Mouse (Mus musculus) left cerebral cortex, adult 2 months (tissue): ENCODE results near the gene Sstr2. TPM values are rescaled to one million over a fixed set of nuclear protein-coding genes. Genes with fewer than 3 reads are reported as not detected.

Experiments used
- DNase-seq, 2 experiments: peaks; one replicate each; pipeline ENCODE4 v3.0.0; 2021 to 2022; ENCODE audit warnings: low spot score in 2 of 2, mixed read lengths in 1 of 2; ENCODE audit errors: extremely low spot score in 1 of 2
- H3K27ac ChIP-seq: fragments of 200-600 bp; 2 replicates; pipeline ENCODE4 v1.8.1; 2022
- H3K4me3 ChIP-seq: fragments of 200-600 bp; 2 replicates; pipeline ENCODE4 v1.8.1; 2022
- CTCF ChIP-seq: fragments of 200-600 bp; IDR thresholded peaks from 2 replicates; pipeline ENCODE4 v1.8.1; 2022; ENCODE audit warnings: antibody characterized with exemption, mild to moderate bottlenecking, moderate library complexity
- intact Hi-C: fragments of 180-260 bp; cut with DNase I; formaldehyde crosslinking; loops from one replicate; pipeline ENCODE4 v1.15.1; 2025
- total RNA-seq, 2 experiments: library from RNA; stranded (reverse); gene quantifications; 2 replicates each; pipeline ENCODE4 v1.2.3; 2021

Sstr2 gene
- total RNA-seq, 2 experiments from 2014 or later, result 30.4 to 33.8 TPM

- TF ChIP-seq CTCF, result no peak
- Histone ChIP-seq H3K27ac (no peak overlapping the region), H3K4me3 (no peak overlapping the region)
- intact Hi-C loops, result no loop called here
- no peak for DNase-seq
These were observed 11.6 kb upstream of the Sstr2 start for GRCm38 (mm10) chr11:113607556-113607955.

GRCm38 (mm10) chr11:113609581-113609980 is 9.6 kb upstream of the Sstr2 start:
- no peak for DNase-seq
- intact Hi-C loops, result no loop called here
- Histone ChIP-seq H3K4me3 (no peak overlapping the region), H3K27ac (no peak overlapping the region)
- no peak for TF ChIP-seq CTCF

DNA sequence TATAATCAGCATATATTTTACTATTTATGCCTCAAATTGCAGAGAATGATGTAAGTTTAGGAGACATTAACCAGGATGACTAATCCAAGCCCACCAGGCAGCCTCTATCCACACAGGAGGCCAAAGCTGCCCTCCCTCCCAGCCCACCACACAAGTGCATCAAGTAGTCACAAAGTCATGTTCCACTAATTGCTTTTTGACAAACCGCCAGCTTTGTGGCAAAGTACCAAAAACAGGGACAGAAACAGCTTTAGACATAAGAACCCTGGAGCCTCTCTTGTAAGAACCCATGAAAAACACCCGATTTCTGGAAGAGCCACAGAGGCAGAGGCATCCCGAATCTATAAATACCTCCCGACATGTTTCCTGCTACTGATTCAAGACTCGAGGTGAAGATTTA is 8.9 kb upstream of the Sstr2 start:
- intact Hi-C loops, result loop anchor here (5.0 to 10.0 kb wide), 3 partner anchors 43 to 435 kb away; no protein-coding TSS in a partner anchor
- no peak for TF ChIP-seq CTCF
- Histone ChIP-seq H3K27ac (no peak overlapping the region), H3K4me3 (no peak overlapping the region)
- DNase-seq, result no peak

GRCm38 (mm10) chr11:113611112-113611646 is 8.0 kb upstream of the Sstr2 start:
- Histone ChIP-seq H3K27ac (peak overlapping the region; percentile 45), H3K4me3 (no peak overlapping the region)
- TF ChIP-seq CTCF, result no peak
- DNase-seq, result no peak
- intact Hi-C loops, result loop anchor here (5.0 to 10.0 kb wide), 3 partner anchors 44 to 436 kb away; no protein-coding TSS in a partner anchor

GRCm38 (mm10) chr11:113611664-113612611 is 7.2 kb upstream of the Sstr2 start:
- DNase-seq, result peak in 1 of 2 experiments; percentile 53
- Histone ChIP-seq H3K4me3 (no peak overlapping the region; the same call in 1 of the 2 replicates), H3K27ac (peak overlapping the region; percentile 45)
- intact Hi-C loops, result loop anchor here (1.0 to 10.0 kb wide), 4 partner anchors 45 to 437 kb away; no protein-coding TSS in a partner anchor
- peak; percentile 85 for TF ChIP-seq CTCF

DNA sequence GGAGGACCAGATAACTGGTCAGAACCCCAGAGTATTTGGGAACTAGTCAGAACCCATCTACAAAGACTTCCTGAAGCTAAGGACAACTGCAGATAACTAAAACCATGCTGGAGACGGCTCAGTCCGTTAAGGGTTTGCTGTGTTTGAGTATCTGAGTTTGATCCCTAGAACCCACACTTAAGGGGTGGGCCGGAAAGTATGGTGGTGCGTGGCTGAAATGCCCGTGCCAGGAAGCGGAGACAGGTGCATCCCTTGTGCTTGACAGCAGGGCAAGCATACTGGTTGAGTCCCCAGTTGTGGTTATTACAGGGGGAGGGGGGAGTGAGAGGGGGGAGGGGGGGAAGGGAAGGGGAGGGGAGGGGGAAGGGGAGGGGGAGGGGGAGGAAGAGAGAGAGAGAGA is 4.7 kb upstream of the Sstr2 start:
- DNase-seq, result no peak
- no peak for TF ChIP-seq CTCF
- H3K4me3 ChIP-seq, result no peak overlapping the region
- intact Hi-C loops, result loop anchor here (5.0 to 10.0 kb wide), 3 partner anchors 47 to 440 kb away; no protein-coding TSS in a partner anchor
- no peak overlapping the region for H3K27ac ChIP-seq

GRCm38 (mm10) chr11:113617132-113617911 is 1.8 kb upstream of the Sstr2 start:
- Histone ChIP-seq H3K4me3 (no peak overlapping the region), H3K27ac (no peak overlapping the region)
- DNase-seq, result peak; percentile 54 to 64
- intact Hi-C loops, result loop anchor here (2.0 to 10.0 kb wide), 4 partner anchors 100 to 443 kb away; no protein-coding TSS in a partner anchor
- peak; percentile 67 for TF ChIP-seq CTCF

DNA sequence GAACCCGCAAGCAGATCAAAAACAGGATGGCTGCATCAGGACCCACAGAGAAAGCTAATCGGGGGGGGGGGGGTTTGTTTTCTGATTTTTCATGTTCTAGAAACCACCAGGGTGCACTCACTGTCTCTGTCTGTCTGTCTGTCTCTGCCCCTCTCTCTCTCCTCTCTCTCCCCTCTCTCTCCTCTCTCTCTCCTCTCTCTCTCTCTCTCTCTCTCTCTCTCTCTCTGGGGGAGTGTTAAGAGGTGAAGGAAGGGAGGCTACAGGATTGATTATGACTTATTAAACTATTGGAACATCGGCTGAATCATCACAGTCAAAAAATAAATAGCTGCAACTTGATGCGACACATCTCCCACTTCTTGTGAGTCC is 855 bp upstream of the Sstr2 start:
- TF ChIP-seq CTCF, result no peak
- no peak for DNase-seq
- H3K27ac ChIP-seq, result no peak overlapping the region; the same call in 1 of the 2 replicates
- H3K4me3 ChIP-seq, result peak overlapping the region; percentile 60
- intact Hi-C loops, result loop anchor here (5.0 to 10.0 kb wide), 3 partner anchors 101 to 443 kb away; no protein-coding TSS in a partner anchor

DNA sequence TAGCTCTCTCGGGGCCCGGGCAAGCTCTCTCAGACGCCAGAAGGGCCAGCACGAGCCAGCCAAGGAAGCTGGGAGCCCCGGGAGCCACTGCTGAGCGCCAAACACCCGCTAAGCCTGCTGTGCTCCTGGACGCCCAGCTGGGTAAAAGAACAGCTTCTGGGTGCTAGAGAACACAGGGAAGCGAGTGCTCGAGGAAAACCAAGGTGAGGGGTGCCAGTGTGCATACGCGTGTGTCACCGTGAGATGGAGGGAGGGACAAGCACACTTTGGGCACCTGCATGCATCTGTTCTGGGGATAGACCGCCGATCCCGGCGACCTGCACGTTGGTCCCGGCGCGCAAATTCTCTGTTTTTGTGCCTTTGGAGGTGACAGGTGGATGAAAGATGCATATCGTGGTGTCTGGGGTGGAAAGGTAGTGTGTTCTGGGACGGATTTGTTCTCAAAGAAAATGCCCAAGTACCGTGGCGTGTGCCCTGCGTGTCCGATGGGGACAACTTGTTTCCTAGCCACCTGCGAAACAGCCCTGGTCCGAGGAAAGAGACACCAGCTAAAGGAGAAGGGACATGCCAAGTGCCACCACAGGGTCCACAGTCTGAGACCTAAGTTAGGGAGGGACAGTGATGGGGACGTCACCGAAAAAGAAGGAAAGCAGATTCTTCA is 408 bp downstream of the Sstr2 start:
- H3K4me3 ChIP-seq, result peak overlapping the region; percentile 60
- no peak for DNase-seq
- no peak for TF ChIP-seq CTCF
- H3K27ac ChIP-seq, result peak overlapping the region; percentile 80
- intact Hi-C loops, result loop anchor here (5.0 to 10.0 kb wide), 3 partner anchors 102 to 445 kb away; no protein-coding TSS in a partner anchor

GRCm38 (mm10) chr11:113621001-113621400 is 1.9 kb downstream of the Sstr2 start:
- TF ChIP-seq CTCF, result no peak
- intact Hi-C loops, result no loop called here
- no peak for DNase-seq
- H3K27ac ChIP-seq, result no peak overlapping the region
- H3K4me3 ChIP-seq, result peak overlapping the region; percentile 28

DNA sequence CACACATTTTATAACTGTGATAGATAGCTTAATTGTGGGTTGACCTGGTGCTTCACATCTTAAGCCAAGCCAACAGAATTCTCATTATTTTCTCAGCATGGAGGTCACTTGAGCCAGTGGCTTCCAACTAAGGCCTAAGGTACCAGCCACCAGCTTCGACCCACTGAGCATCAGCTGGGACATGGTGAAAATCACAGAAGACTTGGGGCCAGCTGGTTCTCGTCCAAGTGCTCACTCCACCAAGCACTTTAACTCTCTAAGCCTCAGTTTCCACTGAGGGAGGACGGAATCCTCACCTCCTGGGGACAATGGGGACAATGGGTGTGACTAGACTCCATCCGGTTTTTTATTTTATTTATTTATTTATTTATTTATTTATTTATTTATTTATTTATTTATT is 2.9 kb downstream of the Sstr2 start:
- H3K27ac ChIP-seq, result no peak overlapping the region
- no peak overlapping the region for H3K4me3 ChIP-seq
- intact Hi-C loops, result no loop called here
- no peak for TF ChIP-seq CTCF
- no peak for DNase-seq
